7 mouse cellular contexts compared by ENCODE assay signal in the genomic region with DNA sequence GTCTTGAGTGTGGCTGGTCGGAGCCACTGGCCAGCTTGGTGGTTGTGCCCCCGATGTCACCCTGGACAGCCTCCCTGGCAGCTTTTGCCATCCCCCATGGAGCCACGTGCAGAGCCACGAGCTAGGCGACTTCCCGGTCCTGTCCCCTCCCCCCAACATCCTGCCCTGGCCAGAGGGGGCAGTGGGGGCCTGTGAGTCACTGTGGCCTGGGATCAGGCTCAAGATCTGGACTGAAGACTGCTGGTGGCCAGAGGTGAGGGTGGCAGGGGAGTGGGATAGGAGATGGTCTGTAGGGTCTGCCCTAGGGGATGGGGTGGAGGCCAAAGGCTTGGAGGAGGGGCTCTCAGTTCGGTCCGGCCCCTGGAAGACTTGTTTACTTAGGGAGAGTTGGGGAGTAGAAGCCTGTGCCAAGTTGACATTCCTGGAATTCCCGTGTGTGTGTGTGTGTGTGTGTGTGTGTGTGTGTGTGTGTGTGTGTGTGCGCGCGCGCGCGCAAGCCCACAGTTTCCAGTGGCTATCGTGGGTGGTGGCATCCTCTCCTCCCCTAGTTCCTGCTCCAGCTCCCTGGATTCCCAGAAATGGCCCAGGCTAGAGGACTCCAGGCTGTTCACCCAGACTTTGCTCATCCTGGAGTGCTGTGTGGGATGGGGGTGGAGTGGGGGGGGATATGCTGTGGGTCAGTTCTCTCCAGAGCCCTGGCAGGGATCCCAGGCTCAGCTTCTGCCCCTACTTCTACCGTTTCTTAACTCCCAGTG.
DNase-seq lines count a peak whose midpoint lies in the region; TF ChIP-seq lines count a peak whose summit lies in the region.

No protein-coding gene starts in this region.

- H3K9me3 ChIP-seq in E14TG2a.4 (ENCODE audit: low read length): no peaks in the 10 kb centered on the region

- H3K27me3 ChIP-seq in E14TG2a.4 (ENCODE audit: insufficient read depth, low read length): peaks cover 28% of the 10 kb centered on the region

- no peak for TF ChIP-seq CTCF in E14TG2a.4 (conservative IDR thresholded peaks at IDR 0.05; ENCODE audit: low read length)

- DNase-seq in 3134 (ENCODE audit: extremely low read depth, insufficient read length, low spot score): peak; percentile 95
- peak; percentile 69 for DNase-seq in embryo, embryonic 11 days
- DNase-seq in heart, adult 9 months (ENCODE audit: low spot score in 2 of 2): peak; percentile 94 to 97
- peak; percentile 96 for DNase-seq in kidney, adult 9 months
- peak; percentile 95 for DNase-seq in lung, postnatal 10 days
- DNase-seq in ovary, postnatal 14 days (ENCODE audit: low spot score): peak; percentile 67

- peaks cover 68% of the 10 kb centered on the region for H3K4me1 ChIP-seq in E14TG2a.4 (replicated peaks; ENCODE audit: low read depth, low read length)

- peak overlapping the region; percentile 96 for H3K4me3 ChIP-seq in E14TG2a.4 (replicated peaks; ENCODE audit: low read length)

- peaks cover 24% of the 10 kb centered on the region for H3K36me3 ChIP-seq in E14TG2a.4 (ENCODE audit: insufficient read depth, low read length)

Comparison
In these comparisons a context has a peak if more than half of its experiments do, and no peak if none do; other contexts are left out.
1. Peak in every context shown above with its lines: DNase-seq and H3K4me3 ChIP-seq.